ENCODE assay signal across 11 mouse cellular contexts in genomic region chr19:4149764-4150461, GRCm38 (mm10). TPM values are rescaled to one million over a fixed set of nuclear protein-coding genes. Genes with fewer than 3 reads are reported as not detected.
DNase-seq lines count a peak whose midpoint lies in the region; ATAC-seq and TF ChIP-seq lines count a peak whose summit lies in the region.
"Had no signal": no experiment of that assay in that cellular context is flagged by ENCODE, and none has a peak within 500 bp of the region (broad histone marks: within the 10 kb centered on the region; RNA-seq: fewer than 3 reads in every experiment).

No protein-coding gene starts in this region.

- peak overlapping the region; percentile 72 for H3K4me2 ChIP-seq in kidney, embryonic 14.5 days (replicated peaks; ENCODE audit: low read depth, low read length)
- peak overlapping the region; percentile 75; the same call in 1 of the 2 replicates for H3K4me2 ChIP-seq in embryonic facial prominence, embryonic 12.5 days (replicated peaks)
- H3K4me2 ChIP-seq in liver, embryonic 12.5 days = peak overlapping the region; percentile 86

- H3K36me3 ChIP-seq in kidney, embryonic 14.5 days (ENCODE audit: control insufficient read depth, insufficient read depth, low read length) = peaks cover 28% of the 10 kb centered on the region
- peaks cover 50% of the 10 kb centered on the region for H3K36me3 ChIP-seq in E14TG2a.4 (ENCODE audit: insufficient read depth, low read length)
- peaks cover 33% of the 10 kb centered on the region for H3K36me3 ChIP-seq in embryonic facial prominence, embryonic 12.5 days
- H3K36me3 ChIP-seq in liver, embryonic 12.5 days = peaks cover 42% of the 10 kb centered on the region

- no peaks in the 10 kb centered on the region for H3K9me3 ChIP-seq in kidney, embryonic 14.5 days (ENCODE audit: control insufficient read depth, low read length)
- H3K9me3 ChIP-seq in E14TG2a.4 (ENCODE audit: low read length) = no peaks in the 10 kb centered on the region
- H3K9me3 ChIP-seq in embryonic facial prominence, embryonic 12.5 days = 0 out of 2 replicates have a peak, but pooled peaks cover 4% of the 10 kb centered on the region
- no peaks in the 10 kb centered on the region for H3K9me3 ChIP-seq in liver, embryonic 12.5 days (replicated peaks)

- DNase-seq in kidney, postnatal 10 days = no peak
- DNase-seq in gastrocnemius, adult 18-20 months (ENCODE audit: low spot score) = no peak
- DNase-seq in thymus, postnatal 14 days = no peak
- DNase-seq: cerebellum, adult 11-12 months; right cerebral cortex, adult 18-20 months had no signal

- no peaks in the 10 kb centered on the region for H3K27me3 ChIP-seq in kidney, embryonic 14.5 days (ENCODE audit: control insufficient read depth, insufficient read depth, low read length)
- H3K27me3 ChIP-seq in E14TG2a.4 (ENCODE audit: insufficient read depth, low read length) = no peaks in the 10 kb centered on the region
- no peaks in the 10 kb centered on the region for H3K27me3 ChIP-seq in embryonic facial prominence, embryonic 12.5 days
- no peaks in the 10 kb centered on the region for H3K27me3 ChIP-seq in liver, embryonic 12.5 days (replicated peaks)

- TF ChIP-seq CTCF in E14TG2a.4 (conservative IDR thresholded peaks at IDR 0.05; ENCODE audit: low read length) = no peak

- WGBS in kidney, embryonic 14.5 days = 94% methylated on average over 17 of the region's 17 CpGs
- 93% methylated on average over 17 of the region's 17 CpGs for WGBS in embryonic facial prominence, embryonic 12.5 days
- WGBS in liver, embryonic 12.5 days (ENCODE audit: insufficient replicate concordance) = 87% methylated on average over 17 of the region's 17 CpGs

- peak overlapping the region; percentile 68; the same call in 1 of the 2 replicates for H3K9ac ChIP-seq in kidney, embryonic 14.5 days (ENCODE audit: low read depth, low read length)
- 0 out of 2 replicates have a peak overlapping the region, but pooled peaks have one; percentile 82 for H3K9ac ChIP-seq in embryonic facial prominence, embryonic 12.5 days
- peak overlapping the region; percentile 88; the same call in 1 of the 2 replicates for H3K9ac ChIP-seq in liver, embryonic 12.5 days

- ATAC-seq in kidney, embryonic 14.5 days (ENCODE audit: low FRiP score, low TSS enrichment) = no peak
- ATAC-seq in embryonic facial prominence, embryonic 12.5 days (ENCODE audit: insufficient number of reproducible peaks, insufficient read depth, low FRiP score, low TSS enrichment) = no peak
- no peak for ATAC-seq in liver, embryonic 12.5 days
- no peak for ATAC-seq in megakaryocyte progenitor cell, adult 5-6 weeks (replicated peaks; ENCODE audit: poor library complexity)

- H3K4me1 ChIP-seq in kidney, embryonic 14.5 days (ENCODE audit: control insufficient read depth, insufficient read depth, low read length) = peaks cover 18% of the 10 kb centered on the region
- H3K4me1 ChIP-seq in E14TG2a.4 (replicated peaks; ENCODE audit: low read depth, low read length) = peaks cover 94% of the 10 kb centered on the region
- H3K4me1 ChIP-seq in embryonic facial prominence, embryonic 12.5 days = peaks cover 17% of the 10 kb centered on the region
- H3K4me1 ChIP-seq in liver, embryonic 12.5 days = peaks cover 48% of the 10 kb centered on the region

- H3K4me3 ChIP-seq in kidney, embryonic 14.5 days (ENCODE audit: low read length) = peak overlapping the region; percentile 86; the same call in 1 of the 2 replicates
- peak overlapping the region; percentile 87 for H3K4me3 ChIP-seq in E14TG2a.4 (replicated peaks; ENCODE audit: low read length)
- peak overlapping the region; percentile 86 for H3K4me3 ChIP-seq in embryonic facial prominence, embryonic 12.5 days
- peak overlapping the region; percentile 83 for H3K4me3 ChIP-seq in liver, embryonic 12.5 days

- no peak overlapping the region for H3K27ac ChIP-seq in kidney, embryonic 14.5 days (ENCODE audit: low read depth, low read length)
- H3K27ac ChIP-seq in embryonic facial prominence, embryonic 12.5 days = no peak overlapping the region
- H3K27ac ChIP-seq in liver, embryonic 12.5 days = no peak overlapping the region

RNA-seq across cellular contexts. Expression of gene Coro1b, which starts 1.5 kb away (rescaled TPM):
- polyA plus RNA-seq in kidney, embryonic 14.5 days (2014; fragmentation: Nextera tagmentation; extraction: Ambion mirVana) = 132 and 156 TPM in 2 replicates
- polyA plus RNA-seq in embryonic facial prominence, embryonic 12.5 days (2016; fragmentation: Nextera tagmentation; extraction: Ambion mirVana) = 128 and 135 TPM in 2 replicates
- polyA plus RNA-seq in liver, embryonic 12.5 days (2016; fragmentation: Nextera tagmentation; extraction: Ambion mirVana) = 86.5 and 86.9 TPM in 2 replicates
- total RNA-seq in megakaryocyte progenitor cell, adult 5-6 weeks (2015) = 138 and 142 TPM in 2 replicates
- 66.4 and 83.5 TPM in 2 replicates for total RNA-seq in megakaryocyte progenitor cell, adult 5-6 weeks (2017)
- 10 to 100 TPM; 11.9 to 13.4 TPM for total RNA-seq in gastrocnemius, adult 18-20 months (2021)

RNA-seq across cellular contexts. Expression of gene Ptprcap, which starts 3.5 kb away (rescaled TPM):
- 0.57 and 0.80 TPM in 2 replicates for polyA plus RNA-seq in kidney, embryonic 14.5 days (2014; fragmentation: Nextera tagmentation; extraction: Ambion mirVana)
- polyA plus RNA-seq in embryonic facial prominence, embryonic 12.5 days (2016; fragmentation: Nextera tagmentation; extraction: Ambion mirVana) = 0.89 and 2.1 TPM in 2 replicates
- polyA plus RNA-seq in liver, embryonic 12.5 days (2016; fragmentation: Nextera tagmentation; extraction: Ambion mirVana) = 24.3 and 26.2 TPM in 2 replicates
- total RNA-seq in megakaryocyte progenitor cell, adult 5-6 weeks (2015) = 96.4 and 114 TPM in 2 replicates
- 79.5 and 83.5 TPM in 2 replicates for total RNA-seq in megakaryocyte progenitor cell, adult 5-6 weeks (2017)
- not detected for total RNA-seq in gastrocnemius, adult 18-20 months (2021)

RNA-seq across cellular contexts. Expression of gene Cabp4, which starts 6.1 kb away (rescaled TPM):
- polyA plus RNA-seq in kidney, embryonic 14.5 days (2014; fragmentation: Nextera tagmentation; extraction: Ambion mirVana) = 0.06 and 0.09 TPM in 2 replicates
- polyA plus RNA-seq in embryonic facial prominence, embryonic 12.5 days (2016; fragmentation: Nextera tagmentation; extraction: Ambion mirVana) = not detected in 2 replicates
- 0.06 and 0.07 TPM in 2 replicates for polyA plus RNA-seq in liver, embryonic 12.5 days (2016; fragmentation: Nextera tagmentation; extraction: Ambion mirVana)
- total RNA-seq in megakaryocyte progenitor cell, adult 5-6 weeks (2015) = not detected in 2 replicates
- total RNA-seq in megakaryocyte progenitor cell, adult 5-6 weeks (2017) = not detected in 2 replicates
- not detected for total RNA-seq in gastrocnemius, adult 18-20 months (2021)
- total RNA-seq: left cerebral cortex, postnatal 36 days had no signal

RNA-seq across cellular contexts. Expression of gene Gpr152, which starts 10.3 kb away (rescaled TPM):
- polyA plus RNA-seq in kidney, embryonic 14.5 days (2014; fragmentation: Nextera tagmentation; extraction: Ambion mirVana) = not detected in 2 replicates
- polyA plus RNA-seq in embryonic facial prominence, embryonic 12.5 days (2016; fragmentation: Nextera tagmentation; extraction: Ambion mirVana) = not detected in 2 replicates
- not detected in 2 replicates for polyA plus RNA-seq in liver, embryonic 12.5 days (2016; fragmentation: Nextera tagmentation; extraction: Ambion mirVana)
- not detected in 2 replicates for total RNA-seq in megakaryocyte progenitor cell, adult 5-6 weeks (2015)
- total RNA-seq in megakaryocyte progenitor cell, adult 5-6 weeks (2017) = 0.10 TPM in 1 of 2 replicates, not detected in the other
- not detected for total RNA-seq in gastrocnemius, adult 18-20 months (2021)
- total RNA-seq: left cerebral cortex, postnatal 36 days had no signal

RNA-seq across cellular contexts. Expression of gene Rps6kb2, which starts 13.2 kb away (rescaled TPM):
- polyA plus RNA-seq in kidney, embryonic 14.5 days (2014; fragmentation: Nextera tagmentation; extraction: Ambion mirVana) = 33.4 and 42.0 TPM in 2 replicates
- 59.7 and 71.7 TPM in 2 replicates for polyA plus RNA-seq in embryonic facial prominence, embryonic 12.5 days (2016; fragmentation: Nextera tagmentation; extraction: Ambion mirVana)
- 39.1 and 39.4 TPM in 2 replicates for polyA plus RNA-seq in liver, embryonic 12.5 days (2016; fragmentation: Nextera tagmentation; extraction: Ambion mirVana)
- total RNA-seq in megakaryocyte progenitor cell, adult 5-6 weeks (2015) = 21.6 and 22.1 TPM in 2 replicates
- total RNA-seq in megakaryocyte progenitor cell, adult 5-6 weeks (2017) = 23.1 and 30.2 TPM in 2 replicates
- 10 to 100 TPM; 24.8 to 25.9 TPM for total RNA-seq in gastrocnemius, adult 18-20 months (2021)
